Mouse (Mus musculus) hindbrain, embryonic 15.5 days (tissue): ENCODE results near the gene Nadk. TPM values are rescaled to one million over a fixed set of nuclear protein-coding genes. Genes with fewer than 3 reads are reported as not detected.

ENCODE experiments used
- ATAC-seq: fragments of 200-750 bp; cut with Nextera tagmentation; 2 replicates; pipeline ENCODE4 v1.8.0; 2017; ENCODE audit warnings: low read depth, moderate number of reproducible peaks, moderate TSS enrichment; ENCODE audit not compliant: low FRiP score
- H3K27ac ChIP-seq: fragments of 300-500 bp; sonication (generic); replicated peaks from 2 replicates; pipeline ENCODE4 v1.5.1; 2015; ENCODE audit warnings: mild to moderate bottlenecking, inconsistent platforms
- H3K27me3 ChIP-seq: fragments of 300-500 bp; sonication (generic); 2 replicates; pipeline ENCODE4 v1.6.1; 2015; ENCODE audit warnings: control low read depth, inconsistent platforms
- H3K36me3 ChIP-seq: fragments of 300-500 bp; sonication (generic); 2 replicates; pipeline ENCODE4 v1.6.1; 2015; ENCODE audit warnings: control low read depth, inconsistent platforms
- H3K4me1 ChIP-seq: fragments of 300-500 bp; sonication (generic); replicated peaks from 2 replicates; pipeline ENCODE4 v1.6.1; 2015; ENCODE audit warnings: control low read depth, inconsistent platforms
- H3K4me2 ChIP-seq: fragments of 300-500 bp; sonication (generic); 2 replicates; pipeline ENCODE4 v1.6.1; 2015; ENCODE audit warnings: moderate library complexity, mild to moderate bottlenecking, inconsistent platforms
- H3K4me3 ChIP-seq: fragments of 300-500 bp; sonication (generic); 2 replicates; pipeline ENCODE4 v1.5.1; 2015; ENCODE audit warnings: mild to moderate bottlenecking, inconsistent platforms
- H3K9ac ChIP-seq: fragments of 300-500 bp; sonication (generic); 2 replicates; pipeline ENCODE4 v1.6.1; 2015; ENCODE audit warnings: inconsistent platforms
- H3K9me3 ChIP-seq: fragments of 300-500 bp; sonication (generic); 2 replicates; pipeline ENCODE4 v1.6.1; 2016; ENCODE audit warnings: control low read depth, inconsistent platforms
- WGBS: fragments of 180-500 bp; shearing (Covaris S2); methylation state at CpG from one replicate; pipeline ENCODE4 v1.1.7; 2015; 5-methylcytosine and 5-hydroxymethylcytosine counted together
- polyA plus RNA-seq: library from polyadenylated mRNA; unstranded; fragments of >200 nt; fragmentation: Nextera tagmentation; extraction: Ambion mirVana; gene quantifications from 2 replicates; pipeline ENCODE4 v1.2.1, GENCODE M21; 2015

Nadk gene
- 80.6 and 85.9 TPM in 2 replicates for polyA plus RNA-seq

DNA sequence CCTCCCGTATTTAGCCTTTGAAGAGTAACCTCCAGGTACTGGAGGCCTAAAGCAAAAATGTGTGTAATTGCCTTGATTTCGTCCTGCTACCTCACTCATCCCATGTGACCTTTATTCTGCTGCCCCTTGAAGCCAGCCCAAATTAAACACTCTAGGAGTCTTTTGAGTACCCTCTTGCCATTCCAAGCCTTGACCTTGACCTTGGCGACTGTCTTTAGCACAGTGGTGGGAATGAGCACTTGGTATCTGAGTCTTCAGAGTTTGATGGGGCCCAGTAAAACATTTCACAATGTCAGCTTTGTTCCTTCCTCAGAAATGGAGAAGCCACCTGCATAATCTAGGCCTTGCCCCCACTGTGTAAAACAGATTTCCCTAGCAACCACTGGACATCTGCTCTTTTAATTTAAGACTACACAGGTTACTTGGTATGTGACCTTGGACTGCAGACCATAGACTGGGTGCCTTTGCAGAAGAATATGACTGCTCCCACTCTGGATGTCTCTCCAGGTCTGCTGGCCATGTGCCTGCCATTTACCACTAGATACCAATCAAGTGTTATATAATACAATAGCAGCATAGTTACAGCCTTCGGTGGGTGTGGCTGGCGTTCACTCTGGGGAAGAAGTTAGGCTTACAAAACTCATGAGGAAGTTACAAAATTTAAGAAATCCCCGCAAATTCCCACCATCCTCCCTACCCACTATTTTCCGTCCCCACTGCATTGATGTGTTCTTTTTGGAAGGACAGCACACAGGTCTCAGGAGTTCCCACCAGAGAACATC lies at the start of gene Nadk:
Gene Nadk, plus strand, starts transcription at position 718 of the 782 bp plus-strand sequence.
- H3K27me3 ChIP-seq: no peaks in the 10 kb centered on the region

GRCm38 (mm10) chr4:155514810-155515209 lies 47.4 kb upstream of the Nadk start:
- ATAC-seq: no peak

More for the DNA sequence above, at the start of gene Nadk:
- Histone ChIP-seq H3K9ac (0 out of 2 replicates have a peak within 1 kb of the TSS, but pooled peaks have one; percentile 14), H3K4me1 (peaks cover 36% of the 10 kb centered on the region), H3K9me3 (no peaks in the 10 kb centered on the region), H3K4me2 (peak within 1 kb of the TSS; percentile 88), H3K27ac (peak within 1 kb of the TSS; percentile 92), H3K36me3 (peaks cover 34% of the 10 kb centered on the region), H3K4me3 (peak within 1 kb of the TSS; percentile 85)
- ATAC-seq: no peak
- WGBS: 78% methylated on average over 7 of the region's 7 CpGs

GRCm38 (mm10) chr4:155517948-155518517 lies 44.1 kb upstream of the Nadk start:
- Histone ChIP-seq H3K9me3 (no peaks in the 10 kb centered on the region), H3K27me3 (no peaks in the 10 kb centered on the region), H3K9ac (no peak overlapping the region), H3K4me1 (0 out of 2 replicates have a peak, but pooled peaks cover 3% of the 10 kb centered on the region), H3K4me2 (no peak overlapping the region), H3K4me3 (no peak overlapping the region), H3K36me3 (peaks cover 4% of the 10 kb centered on the region; the same call in 1 of the 2 replicates), H3K27ac (no peak overlapping the region)
- 88% methylated on average over 7 of the region's 7 CpGs for WGBS
- ATAC-seq: no peak

More at GRCm38 (mm10) chr4:155514810-155515209, 47.4 kb upstream of the Nadk start:
- no peaks in the 10 kb centered on the region for H3K27me3 ChIP-seq
- no peaks in the 10 kb centered on the region for H3K9me3 ChIP-seq
- no peaks in the 10 kb centered on the region for H3K36me3 ChIP-seq
- H3K9ac ChIP-seq: no peak overlapping the region
- WGBS: 66% methylated on average over 2 of the region's 2 CpGs
- H3K4me2 ChIP-seq: no peak overlapping the region
- H3K27ac ChIP-seq: no peak overlapping the region
- no peak overlapping the region for H3K4me3 ChIP-seq
- no peaks in the 10 kb centered on the region for H3K4me1 ChIP-seq

DNA sequence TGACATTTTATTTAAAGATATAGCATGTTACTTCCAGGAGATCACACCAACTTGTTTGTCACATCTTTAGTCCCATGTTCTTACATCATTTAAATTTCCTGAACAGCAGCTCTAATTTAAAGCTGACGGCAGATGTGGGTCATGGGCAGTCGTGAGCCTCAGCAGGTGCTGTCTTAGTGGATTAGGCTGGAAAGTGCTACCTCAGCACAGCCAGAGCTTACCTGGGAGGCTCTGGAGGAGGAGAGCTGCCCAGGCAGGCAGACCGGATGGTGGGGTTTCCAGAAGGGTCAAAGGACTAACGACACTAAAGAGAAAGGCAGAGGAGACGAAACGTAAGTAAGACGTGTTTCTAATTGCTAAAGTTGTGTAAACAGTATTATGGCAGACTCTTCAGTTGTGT lies 39.9 kb upstream of the Nadk start:
- Histone ChIP-seq H3K4me1 (0 out of 2 replicates have a peak, but pooled peaks cover 3% of the 10 kb centered on the region), H3K4me2 (no peak overlapping the region), H3K9me3 (no peaks in the 10 kb centered on the region), H3K9ac (no peak overlapping the region), H3K27ac (no peak overlapping the region), H3K4me3 (no peak overlapping the region), H3K27me3 (no peaks in the 10 kb centered on the region), H3K36me3 (peaks cover 8% of the 10 kb centered on the region)
- WGBS: 77% methylated on average over 7 of the region's 7 CpGs
- no peak for ATAC-seq

DNA sequence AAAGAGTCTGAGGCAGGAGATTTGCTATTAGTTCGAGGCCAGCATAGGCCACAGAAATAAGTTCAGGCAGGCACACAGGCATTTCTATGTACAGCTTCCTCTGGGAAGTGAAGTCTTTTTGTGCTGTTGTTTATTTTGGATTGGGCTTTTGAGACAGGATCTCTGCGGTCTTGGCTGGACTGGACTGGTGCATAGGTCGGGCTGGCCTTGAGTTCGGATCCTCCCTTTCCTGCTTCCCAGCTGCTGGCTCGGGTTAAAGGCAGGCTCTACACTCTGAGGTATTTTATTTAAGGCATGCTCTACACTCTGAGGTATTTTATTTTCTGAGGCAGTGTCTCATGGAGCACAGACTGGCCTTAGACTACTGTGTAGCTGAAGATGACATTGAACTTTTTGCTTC lies 36.4 kb upstream of the Nadk start:
- Histone ChIP-seq H3K27me3 (no peaks in the 10 kb centered on the region), H3K27ac (no peak overlapping the region), H3K4me3 (no peak overlapping the region), H3K9ac (no peak overlapping the region), H3K36me3 (peaks cover 40% of the 10 kb centered on the region), H3K9me3 (no peaks in the 10 kb centered on the region), H3K4me1 (0 out of 2 replicates have a peak, but pooled peaks cover 3% of the 10 kb centered on the region), H3K4me2 (no peak overlapping the region)
- ATAC-seq: no peak
- WGBS: 88% methylated on average over 5 of the region's 5 CpGs

DNA sequence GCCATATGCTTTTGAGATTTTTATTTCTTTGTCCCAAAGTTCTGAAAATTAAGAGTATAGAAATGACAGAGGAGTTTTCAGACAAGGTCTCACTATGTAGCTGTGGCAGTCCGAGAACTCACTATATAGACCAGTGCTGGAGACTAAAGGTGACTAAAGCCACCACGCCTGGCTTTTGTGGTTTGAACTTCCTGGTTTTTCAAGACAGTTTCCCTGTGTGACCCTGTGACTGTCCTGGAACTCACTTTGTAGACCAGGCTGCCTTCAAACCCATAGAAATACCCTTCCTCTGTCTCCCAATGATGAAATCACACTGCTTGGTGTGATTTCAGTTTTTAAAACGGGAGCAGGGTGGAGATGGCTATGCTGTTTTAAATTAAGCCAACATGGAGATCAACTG lies 32.9 kb upstream of the Nadk start:
- H3K4me3 ChIP-seq: no peak overlapping the region
- WGBS: 92% methylated on average over 3 of the region's 3 CpGs
- H3K36me3 ChIP-seq: peaks cover 56% of the 10 kb centered on the region
- no peaks in the 10 kb centered on the region for H3K4me1 ChIP-seq
- no peaks in the 10 kb centered on the region for H3K27me3 ChIP-seq
- no peaks in the 10 kb centered on the region for H3K9me3 ChIP-seq
- H3K27ac ChIP-seq: no peak overlapping the region
- ATAC-seq: no peak
- no peak overlapping the region for H3K4me2 ChIP-seq
- no peak overlapping the region for H3K9ac ChIP-seq

DNA sequence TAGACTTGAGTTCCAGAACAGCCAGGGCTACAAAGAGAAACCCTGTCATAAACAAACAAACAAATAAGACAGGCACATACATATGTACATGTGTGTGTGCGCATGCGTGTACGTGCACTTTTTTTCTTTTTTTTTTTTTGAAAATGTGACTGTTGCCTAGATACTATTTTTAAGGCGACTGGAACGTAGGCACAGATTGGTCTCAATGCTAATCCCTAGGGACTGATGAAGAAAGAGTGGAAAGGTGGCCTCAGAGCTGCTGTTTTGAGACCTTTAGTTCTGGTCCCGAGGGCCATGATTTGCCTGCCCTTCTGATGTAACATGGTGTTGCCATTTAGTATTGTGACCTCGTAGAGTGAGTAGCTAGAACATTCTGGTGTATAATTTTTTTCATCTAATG lies 12.2 kb upstream of the Nadk start:
- H3K9ac ChIP-seq: no peak overlapping the region
- peaks cover 60% of the 10 kb centered on the region for H3K36me3 ChIP-seq
- ATAC-seq: no peak
- H3K9me3 ChIP-seq: no peaks in the 10 kb centered on the region
- no peaks in the 10 kb centered on the region for H3K27me3 ChIP-seq
- H3K27ac ChIP-seq: no peak overlapping the region
- no peak overlapping the region for H3K4me2 ChIP-seq
- H3K4me1 ChIP-seq: no peaks in the 10 kb centered on the region
- 91% methylated on average over 7 of the region's 7 CpGs for WGBS
- no peak overlapping the region for H3K4me3 ChIP-seq

DNA sequence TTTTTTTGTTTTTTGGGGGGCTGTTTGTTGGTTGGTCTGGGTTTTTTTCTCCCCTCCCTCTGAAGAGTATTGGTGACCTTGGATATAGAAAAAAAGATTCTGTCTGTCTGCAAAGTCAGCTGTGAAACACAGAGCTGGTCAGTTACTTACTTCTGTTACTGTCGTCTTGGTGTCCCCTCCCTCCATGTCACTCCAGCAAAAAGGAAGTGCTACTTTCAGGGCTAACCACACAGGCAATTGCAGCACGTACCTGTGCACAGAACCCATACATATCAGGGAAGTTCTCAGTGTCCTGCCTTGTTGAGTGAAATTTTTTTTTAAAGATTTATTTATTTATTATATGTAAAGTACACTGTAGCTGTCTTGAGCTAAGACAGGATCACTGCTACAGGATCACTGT lies 11.7 kb upstream of the Nadk start:
- Histone ChIP-seq H3K4me3 (no peak overlapping the region), H3K4me1 (no peaks in the 10 kb centered on the region), H3K9ac (no peak overlapping the region), H3K27me3 (no peaks in the 10 kb centered on the region), H3K27ac (no peak overlapping the region), H3K4me2 (no peak overlapping the region), H3K9me3 (no peaks in the 10 kb centered on the region), H3K36me3 (peaks cover 60% of the 10 kb centered on the region)
- 82% methylated on average over 2 of the region's 2 CpGs for WGBS
- no peak for ATAC-seq

DNA sequence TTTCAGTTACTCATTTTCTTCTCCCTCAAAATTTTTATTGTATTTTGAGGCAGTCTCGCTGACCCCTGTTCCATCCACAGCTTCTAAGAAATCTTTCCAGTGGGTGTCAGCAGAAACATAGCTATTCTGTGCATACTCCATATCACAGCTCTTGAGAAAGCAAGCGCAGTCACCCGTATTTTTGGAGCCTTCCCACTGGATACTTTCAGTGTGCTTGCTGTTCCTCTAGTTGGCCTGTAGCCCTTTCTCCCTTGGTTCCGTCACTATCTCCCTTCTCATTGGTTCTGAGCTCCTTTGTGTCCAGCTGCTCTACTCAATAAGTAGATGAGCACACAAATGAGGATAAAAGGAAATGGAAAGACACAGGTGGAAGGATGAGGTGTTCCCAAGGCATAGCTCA lies 11.1 kb upstream of the Nadk start:
- Histone ChIP-seq H3K9me3 (no peaks in the 10 kb centered on the region), H3K4me2 (no peak overlapping the region), H3K27ac (no peak overlapping the region), H3K36me3 (peaks cover 61% of the 10 kb centered on the region), H3K27me3 (no peaks in the 10 kb centered on the region), H3K9ac (no peak overlapping the region), H3K4me1 (no peaks in the 10 kb centered on the region), H3K4me3 (no peak overlapping the region)
- WGBS: 94% methylated on average over 4 of the region's 4 CpGs
- ATAC-seq: no peak

- H3K27ac ChIP-seq: no peak overlapping the region
- no peak overlapping the region for H3K4me2 ChIP-seq
- 87% methylated on average over 6 of the region's 6 CpGs for WGBS
- H3K4me3 ChIP-seq: no peak overlapping the region
- H3K9ac ChIP-seq: no peak overlapping the region
- no peaks in the 10 kb centered on the region for H3K9me3 ChIP-seq
- no peaks in the 10 kb centered on the region for H3K27me3 ChIP-seq
- peaks cover 75% of the 10 kb centered on the region for H3K36me3 ChIP-seq
- no peak for ATAC-seq
- no peaks in the 10 kb centered on the region for H3K4me1 ChIP-seq
These were observed 9.2 kb upstream of the Nadk start for GRCm38 (mm10) chr4:155552917-155553532.

GRCm38 (mm10) chr4:155554880-155555279 lies 7.3 kb upstream of the Nadk start:
- WGBS: 80% methylated on average over 4 of the region's 4 CpGs
- H3K4me1 ChIP-seq: no peaks in the 10 kb centered on the region
- no peak overlapping the region for H3K4me2 ChIP-seq
- no peak overlapping the region for H3K9ac ChIP-seq
- no peaks in the 10 kb centered on the region for H3K27me3 ChIP-seq
- H3K36me3 ChIP-seq: peaks cover 83% of the 10 kb centered on the region
- no peak overlapping the region for H3K4me3 ChIP-seq
- no peaks in the 10 kb centered on the region for H3K9me3 ChIP-seq
- H3K27ac ChIP-seq: no peak overlapping the region
- ATAC-seq: no peak

GRCm38 (mm10) chr4:155555464-155555863 lies 6.7 kb upstream of the Nadk start:
- Histone ChIP-seq H3K4me3 (no peak overlapping the region), H3K36me3 (peaks cover 88% of the 10 kb centered on the region), H3K27me3 (no peaks in the 10 kb centered on the region), H3K9me3 (no peaks in the 10 kb centered on the region), H3K4me2 (no peak overlapping the region), H3K27ac (no peak overlapping the region), H3K9ac (no peak overlapping the region), H3K4me1 (no peaks in the 10 kb centered on the region)
- no peak for ATAC-seq
- WGBS: 76% methylated on average over 1 of the region's 1 CpGs
